29 mouse cellular contexts compared by ENCODE assay signal in genomic region chr13:117880471-117881225, GRCm38 (mm10).
A peak's percentile ranks its signal among the peaks of the same experiment; 100 is the strongest.
DNase-seq lines count a peak whose midpoint lies in the region; ATAC-seq and TF ChIP-seq lines count a peak whose summit lies in the region.
"Had no signal": no experiment of that assay in that cellular context is flagged by ENCODE, and none has a peak within 500 bp of the region (broad histone marks: within the 10 kb centered on the region; RNA-seq: fewer than 3 reads in every experiment).

No protein-coding gene starts in this region.

- no peak overlapping the region for H3K4me3 ChIP-seq in embryonic facial prominence, embryonic 13.5 days
- H3K4me3 ChIP-seq in embryonic facial prominence, embryonic 10.5 days, result no peak overlapping the region
- H3K4me3 ChIP-seq in layer of hippocampus, adult 2 months, result no peak overlapping the region
- H3K4me3 ChIP-seq: hindbrain, embryonic 13.5 days; left cerebral cortex, adult 2 months; limb, embryonic 13.5 days; liver, embryonic 12.5 days; midbrain, embryonic 13.5 days; neural tube, embryonic 13.5 days had no signal

- H3K9ac ChIP-seq in embryonic facial prominence, embryonic 13.5 days, result no peak overlapping the region
- H3K9ac ChIP-seq: hindbrain, embryonic 13.5 days; limb, embryonic 13.5 days; liver, embryonic 12.5 days; liver, postnatal 0 days; midbrain, embryonic 13.5 days; neural tube, embryonic 13.5 days had no signal

- H3K9me3 ChIP-seq in embryonic facial prominence, embryonic 13.5 days, result no peaks in the 10 kb centered on the region
- H3K9me3 ChIP-seq in embryonic facial prominence, embryonic 10.5 days, result no peaks in the 10 kb centered on the region
- H3K9me3 ChIP-seq: hindbrain, embryonic 13.5 days; limb, embryonic 13.5 days; liver, embryonic 12.5 days; midbrain, embryonic 13.5 days; neural tube, embryonic 13.5 days had no signal

- ATAC-seq in embryonic facial prominence, embryonic 13.5 days (ENCODE audit: insufficient number of reproducible peaks, insufficient read depth, low FRiP score, low TSS enrichment, low read depth), result 0 out of 2 replicates have a peak, but pooled peaks have one; percentile 20
- ATAC-seq in granulocyte monocyte progenitor cell, adult 5-6 weeks (replicated peaks; ENCODE audit: poor library complexity, severe bottlenecking), result 0 out of 2 replicates have a peak, but pooled peaks have one; percentile 9
- ATAC-seq: intestine, embryonic 16.5 days; liver, embryonic 12.5 days; liver, postnatal 0 days; midbrain, embryonic 13.5 days; Patski had no signal

- intact Hi-C loops in left cerebral cortex, postnatal 14 days (cut with DNase I), result no loop called here

- no peak for DNase-seq in embryonic facial prominence, embryonic 10.5 days (ENCODE audit: low spot score)
- peak; percentile 15 for DNase-seq in layer of hippocampus, adult 9-10 months (ENCODE audit: low spot score)
- no peak for DNase-seq in layer of hippocampus, adult 2 months (ENCODE audit: low spot score in 2 of 2)
- DNase-seq in left cerebral cortex, postnatal 14 days (ENCODE audit: low spot score in 2 of 2), result no peak
- no peak for DNase-seq in kidney, adult 18-20 months
- DNase-seq: adrenal gland, postnatal 25 days; cerebellum, adult 8-10 months; gastrocnemius, postnatal 25 days; heart, adult 18-20 months; heart, postnatal 36 days; kidney, adult 9 months; kidney, postnatal 10 days; liver, postnatal 0 days; lung, postnatal 4 days; right cerebral cortex, postnatal 4 days; thymus, adult 18-20 months; thymus, postnatal 36 days had no signal

- no peak overlapping the region for H3K4me2 ChIP-seq in embryonic facial prominence, embryonic 13.5 days
- H3K4me2 ChIP-seq: heart, embryonic 11.5 days; hindbrain, embryonic 13.5 days; limb, embryonic 13.5 days; liver, embryonic 12.5 days; midbrain, embryonic 13.5 days; neural tube, embryonic 13.5 days had no signal

- no peak for TF ChIP-seq CTCF in layer of hippocampus, adult 2 months (conservative IDR thresholded peaks at IDR 0.05)

- H3K27me3 ChIP-seq in embryonic facial prominence, embryonic 13.5 days, result no peaks in the 10 kb centered on the region
- H3K27me3 ChIP-seq in embryonic facial prominence, embryonic 10.5 days (replicated peaks; ENCODE audit: low read depth, poor library complexity, severe bottlenecking), result no peaks in the 10 kb centered on the region
- H3K27me3 ChIP-seq: hindbrain, embryonic 13.5 days; limb, embryonic 13.5 days; liver, embryonic 12.5 days; midbrain, embryonic 13.5 days; neural tube, embryonic 13.5 days; Patski had no signal

- no peaks in the 10 kb centered on the region for H3K4me1 ChIP-seq in embryonic facial prominence, embryonic 13.5 days
- H3K4me1 ChIP-seq in embryonic facial prominence, embryonic 10.5 days, result no peaks in the 10 kb centered on the region
- H3K4me1 ChIP-seq: hindbrain, embryonic 13.5 days; limb, embryonic 13.5 days; liver, embryonic 12.5 days; midbrain, embryonic 13.5 days; neural tube, embryonic 13.5 days had no signal

- H3K36me3 ChIP-seq in embryonic facial prominence, embryonic 13.5 days, result no peaks in the 10 kb centered on the region
- H3K36me3 ChIP-seq in embryonic facial prominence, embryonic 10.5 days (replicated peaks), result no peaks in the 10 kb centered on the region
- H3K36me3 ChIP-seq: hindbrain, embryonic 13.5 days; limb, embryonic 13.5 days; liver, embryonic 12.5 days; midbrain, embryonic 13.5 days; neural tube, embryonic 13.5 days had no signal

- WGBS in embryonic facial prominence, embryonic 13.5 days, result 42% methylated on average over 4 of the region's 4 CpGs
- WGBS in embryonic facial prominence, embryonic 10.5 days, result 66% methylated on average over 4 of the region's 4 CpGs

- H3K27ac ChIP-seq in embryonic facial prominence, embryonic 13.5 days, result no peak overlapping the region
- H3K27ac ChIP-seq in embryonic facial prominence, embryonic 10.5 days (replicated peaks), result no peak overlapping the region
- no peak overlapping the region for H3K27ac ChIP-seq in layer of hippocampus, adult 2 months
- H3K27ac ChIP-seq: hindbrain, embryonic 13.5 days; left cerebral cortex, adult 2 months; limb, embryonic 13.5 days; liver, embryonic 12.5 days; midbrain, embryonic 13.5 days; neural tube, embryonic 13.5 days; stomach, postnatal 0 days had no signal
